Mouse (Mus musculus): ENCODE results near the gene Tnf.

- TF ChIP-seq POLR2A (IDR thresholded peaks at IDR 0.05; ENCODE audit: borderline replicate concordance, control insufficient read depth, low read depth, low read length) (no peak), CTCF (IDR thresholded peaks at IDR 0.05; ENCODE audit: control insufficient read depth, insufficient read depth, low read length) (no peak)
Observed at GRCm38 (mm10) chr17:35163326-35164081, 38.3 kb downstream of the Tnf start.
